Mouse (Mus musculus) liver, embryonic 14.5 days (tissue): ENCODE data around the gene 4930544D05Rik.

ENCODE experiments used
- CTCF ChIP-seq: IDR thresholded peaks from 2 replicates; pipeline ENCODE4 v1.5.1; 2016; ENCODE audit warnings: antibody characterized with exemption, low read depth, control low read depth
- EP300 ChIP-seq: IDR thresholded peaks from 2 replicates; pipeline ENCODE4 v1.6.1; 2016; ENCODE audit warnings: antibody characterized with exemption, low read depth

- no peak for TF ChIP-seq CTCF
- no peak for TF ChIP-seq EP300
These were observed 48.3 kb downstream of the 4930544D05Rik start for GRCm38 (mm10) chr11:70663957-70664356.
